Mouse (Mus musculus): ENCODE measurements around the gene Gm10645.

GRCm38 (mm10) chr8:83152055-83152454, 13.9 kb downstream of the Gm10645 start:
- TF ChIP-seq EP300 (IDR thresholded peaks at IDR 0.05; ENCODE audit: low read depth in 1 of 2, low read length in 2 of 2) = no peak
- no peak for TF ChIP-seq CTCF (IDR thresholded peaks at IDR 0.05 in 2 of 3, conservative IDR thresholded peaks at IDR 0.05 in 1 of 3; ENCODE audit: control insufficient read depth in 1 of 3, insufficient read depth in 1 of 3, low read depth in 2 of 3, low read length in 3 of 3, poor library complexity in 1 of 3, severe bottlenecking in 1 of 3)
- no peak for TF ChIP-seq POLR2A (IDR thresholded peaks at IDR 0.05; ENCODE audit: control insufficient read depth in 1 of 2, insufficient read depth in 1 of 2, low read depth in 1 of 2, low read length in 2 of 2, poor library complexity in 1 of 2)
- TF ChIP-seq BHLHE40 (IDR thresholded peaks at IDR 0.05; ENCODE audit: borderline replicate concordance, low read depth, low read length) = no peak
- no peak for TF ChIP-seq MAZ (IDR thresholded peaks at IDR 0.05; ENCODE audit: low read depth, low read length)
- no peak for TF ChIP-seq MEF2A (IDR thresholded peaks at IDR 0.05; ENCODE audit: extremely low read depth, insufficient replicate concordance, low read depth, low read length, poor library complexity, severe bottlenecking)
- TF ChIP-seq HCFC1 (IDR thresholded peaks at IDR 0.05; ENCODE audit: low read depth, low read length) = no peak
